Mouse (Mus musculus): Measurements from ENCODE around the gene Atxn3.

Gene Atxn3

GRCm38 (mm10) chr12:101893296-101893695, 64.8 kb downstream of the Atxn3 start:
- DNase-seq (ENCODE audit: extremely low read depth, insufficient read length, low spot score), result no peak

GRCm38 (mm10) chr12:101892832-101893231, 65.2 kb downstream of the Atxn3 start:
- no peak for DNase-seq (ENCODE audit: extremely low read depth, insufficient read length, low spot score)

- no peak for DNase-seq (ENCODE audit: extremely low read depth, insufficient read length, low spot score)
These were observed 67.0 kb downstream of the Atxn3 start for GRCm38 (mm10) chr12:101891066-101891465.

- DNase-seq (ENCODE audit: extremely low read depth, insufficient read length, low spot score), result no peak
These were observed 68.7 kb downstream of the Atxn3 start for GRCm38 (mm10) chr12:101889351-101889750.

- no peak for DNase-seq (ENCODE audit: extremely low read depth, insufficient read length, low spot score)
These were observed 69.7 kb downstream of the Atxn3 start for GRCm38 (mm10) chr12:101888312-101888711.

- no peak for DNase-seq (ENCODE audit: extremely low read depth, insufficient read length, low spot score)
These were observed 73.1 kb downstream of the Atxn3 start for GRCm38 (mm10) chr12:101884926-101885325.

GRCm38 (mm10) chr12:101876374-101876773, 81.7 kb downstream of the Atxn3 start:
- DNase-seq (ENCODE audit: extremely low read depth, insufficient read length, low spot score), result no peak

GRCm38 (mm10) chr12:101875107-101875506, 82.9 kb downstream of the Atxn3 start:
- DNase-seq (ENCODE audit: extremely low read depth, insufficient read length, low spot score), result no peak
